Mouse (Mus musculus) heart, embryonic 11.5 days (tissue): ENCODE measurements around the gene Serpina12. TPM values are rescaled to one million over a fixed set of nuclear protein-coding genes. Genes with fewer than 3 reads are reported as not detected.

Experiments used
- ATAC-seq: fragments of 200-750 bp; cut with Nextera tagmentation; replicated peaks from 2 replicates; pipeline ENCODE4 v1.8.0; 2017; ENCODE audit warnings: moderate library complexity; ENCODE audit not compliant: insufficient number of reproducible peaks, low FRiP score, low TSS enrichment
- H3K27ac ChIP-seq: fragments of 300-500 bp; sonication (generic); 2 replicates; pipeline ENCODE4 v1.5.1; 2014; ENCODE audit warnings: mild to moderate bottlenecking, low read depth, low read length
- H3K27me3 ChIP-seq: fragments of 300-500 bp; sonication (generic); 2 replicates; pipeline ENCODE4 v1.6.1; 2014; ENCODE audit warnings: mild to moderate bottlenecking, low read length, mixed read lengths; ENCODE audit not compliant: control insufficient read depth, insufficient read depth
- H3K36me3 ChIP-seq: fragments of 300-500 bp; sonication (generic); 2 replicates; pipeline ENCODE4 v1.6.1; 2014; ENCODE audit warnings: mild to moderate bottlenecking, low read length, moderate library complexity, mixed read lengths; ENCODE audit not compliant: control insufficient read depth, insufficient read depth
- H3K4me1 ChIP-seq: fragments of 300-500 bp; sonication (generic); 2 replicates; pipeline ENCODE4 v1.6.1; 2014; ENCODE audit warnings: low read length; ENCODE audit not compliant: control insufficient read depth, insufficient read depth
- H3K4me2 ChIP-seq: fragments of 300-500 bp; sonication (generic); 2 replicates; pipeline ENCODE4 v1.6.1; 2014; ENCODE audit warnings: mild to moderate bottlenecking, moderate library complexity
- H3K4me3 ChIP-seq: fragments of 300-500 bp; sonication (generic); 2 replicates; pipeline ENCODE4 v1.5.1; 2014; ENCODE audit warnings: low read depth, low read length
- H3K9ac ChIP-seq: fragments of 300-500 bp; sonication (generic); 2 replicates; pipeline ENCODE4 v1.6.1; 2014; ENCODE audit warnings: mild to moderate bottlenecking, low read depth, low read length, moderate library complexity
- H3K9me3 ChIP-seq: fragments of 300-500 bp; sonication (generic); replicated peaks from 2 replicates; pipeline ENCODE4 v1.6.1; 2016; ENCODE audit warnings: low read length; ENCODE audit not compliant: control insufficient read depth
- WGBS: fragments of 180-500 bp; shearing (Covaris S2); extraction: QIAGEN DNeasy Blood & Tissue Kit; methylation state at CpG from one replicate; pipeline ENCODE4 v1.1.7; 2014; ENCODE audit not compliant: insufficient replicate concordance; 5-methylcytosine and 5-hydroxymethylcytosine counted together
- polyA plus RNA-seq: library from polyadenylated mRNA; unstranded; fragments of >200 nt; fragmentation: Nextera tagmentation; extraction: Ambion mirVana; gene quantifications from 2 replicates; pipeline ENCODE4 v1.2.1, GENCODE M21; 2014

Gene Serpina12
- polyA plus RNA-seq, 1 experiment from 2014 or later, result not detected

DNA sequence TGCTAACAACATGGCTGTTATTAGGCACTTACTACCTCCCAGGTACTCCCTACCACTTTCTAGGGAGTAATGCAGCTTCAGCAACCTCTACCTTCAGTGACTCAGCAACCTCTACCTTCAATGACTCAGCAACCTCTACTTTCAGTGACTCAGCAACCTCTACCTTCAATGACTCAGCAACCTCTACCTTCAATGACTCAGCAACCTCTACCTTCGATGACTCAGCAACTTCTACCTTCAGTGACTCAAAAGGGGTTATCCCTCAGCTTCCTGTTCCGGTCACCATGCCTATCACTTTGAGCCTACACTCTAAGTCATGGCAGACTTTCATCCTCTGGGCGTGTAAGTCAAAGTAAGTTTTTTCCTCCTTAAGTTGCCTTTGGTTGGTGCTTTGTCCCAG lies 43.6 kb downstream of the Serpina12 start:
- Histone ChIP-seq H3K27ac (no peak overlapping the region), H3K9me3 (no peaks in the 10 kb centered on the region), H3K4me3 (no peak overlapping the region), H3K4me2 (no peak overlapping the region), H3K9ac (no peak overlapping the region), H3K27me3 (peaks cover 3% of the 10 kb centered on the region; the same call in 1 of the 2 replicates), H3K4me1 (peaks cover 2% of the 10 kb centered on the region; the same call in 1 of the 2 replicates), H3K36me3 (no peaks in the 10 kb centered on the region)
- 89% methylated on average over 3 of the region's 3 CpGs for WGBS
- ATAC-seq, result no peak

DNA sequence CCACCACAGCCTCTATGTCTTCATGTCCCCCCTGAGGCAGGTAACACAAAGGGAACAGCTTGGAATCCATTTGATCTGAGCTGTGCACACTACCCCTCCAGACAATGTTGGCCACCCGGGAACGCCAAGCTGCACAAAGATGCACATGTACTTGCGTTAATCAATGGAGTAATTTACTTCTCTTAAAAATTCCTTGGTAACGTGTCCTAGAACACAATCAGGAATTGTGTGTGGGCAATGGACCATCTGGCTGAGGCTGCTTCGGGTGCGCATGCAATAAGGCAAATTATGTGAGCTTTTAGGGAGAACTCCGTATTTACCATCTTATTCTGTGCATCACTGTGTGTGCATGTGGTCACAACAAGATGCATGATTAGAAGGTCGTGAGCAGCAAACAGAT lies 44.6 kb downstream of the Serpina12 start:
- Histone ChIP-seq H3K9ac (no peak overlapping the region), H3K27ac (no peak overlapping the region), H3K36me3 (no peaks in the 10 kb centered on the region), H3K4me2 (no peak overlapping the region), H3K4me1 (peaks cover 2% of the 10 kb centered on the region; the same call in 1 of the 2 replicates), H3K27me3 (peaks cover 3% of the 10 kb centered on the region), H3K4me3 (no peak overlapping the region), H3K9me3 (no peaks in the 10 kb centered on the region)
- 90% methylated on average over 8 of the region's 8 CpGs for WGBS
- no peak for ATAC-seq

DNA sequence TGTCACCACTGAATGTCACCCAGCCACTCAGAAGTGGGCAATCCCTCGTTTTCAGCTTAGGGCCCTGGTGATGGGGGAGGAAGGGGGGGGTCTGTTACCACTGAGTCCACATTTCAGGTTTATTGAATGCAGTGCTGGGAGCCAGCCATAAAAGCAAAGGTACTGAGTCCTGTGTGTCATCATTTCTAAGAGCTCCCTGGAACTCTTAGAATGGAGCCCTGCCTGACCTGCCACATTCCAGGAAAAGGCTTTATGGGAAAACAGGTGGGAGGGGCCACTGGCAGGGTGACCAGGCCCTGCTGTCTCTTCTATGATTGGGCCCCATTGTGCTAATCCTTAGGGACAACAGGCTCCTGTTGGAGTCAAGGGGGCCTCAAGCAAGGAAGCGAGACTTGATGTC lies 47.7 kb downstream of the Serpina12 start:
- Histone ChIP-seq H3K4me1 (no peaks in the 10 kb centered on the region), H3K4me2 (no peak overlapping the region), H3K9ac (no peak overlapping the region), H3K27me3 (peaks cover 13% of the 10 kb centered on the region), H3K36me3 (no peaks in the 10 kb centered on the region), H3K9me3 (no peaks in the 10 kb centered on the region), H3K27ac (no peak overlapping the region), H3K4me3 (no peak overlapping the region)
- 61% methylated on average over 2 of the region's 2 CpGs for WGBS
- ATAC-seq, result no peak

GRCm38 (mm10) chr12:103995292-103996072 lies 48.8 kb downstream of the Serpina12 start:
- Histone ChIP-seq H3K27ac (no peak overlapping the region), H3K4me3 (no peak overlapping the region), H3K27me3 (peaks cover 13% of the 10 kb centered on the region), H3K4me1 (no peaks in the 10 kb centered on the region), H3K4me2 (no peak overlapping the region), H3K36me3 (no peaks in the 10 kb centered on the region), H3K9me3 (no peaks in the 10 kb centered on the region), H3K9ac (no peak overlapping the region)
- no peak for ATAC-seq
- 39% methylated on average over 5 of the region's 5 CpGs for WGBS

- Histone ChIP-seq H3K27me3 (peaks cover 15% of the 10 kb centered on the region), H3K27ac (no peak overlapping the region), H3K36me3 (no peaks in the 10 kb centered on the region), H3K4me3 (no peak overlapping the region), H3K9ac (no peak overlapping the region), H3K4me1 (no peaks in the 10 kb centered on the region), H3K9me3 (no peaks in the 10 kb centered on the region), H3K4me2 (no peak overlapping the region)
- WGBS, result 57% methylated on average over 7 of the region's 7 CpGs
- ATAC-seq, result 0 out of 2 replicates have a peak, but pooled peaks have one; percentile 20
Observed at GRCm38 (mm10) chr12:103992945-103993344, 51.3 kb downstream of the Serpina12 start.

DNA sequence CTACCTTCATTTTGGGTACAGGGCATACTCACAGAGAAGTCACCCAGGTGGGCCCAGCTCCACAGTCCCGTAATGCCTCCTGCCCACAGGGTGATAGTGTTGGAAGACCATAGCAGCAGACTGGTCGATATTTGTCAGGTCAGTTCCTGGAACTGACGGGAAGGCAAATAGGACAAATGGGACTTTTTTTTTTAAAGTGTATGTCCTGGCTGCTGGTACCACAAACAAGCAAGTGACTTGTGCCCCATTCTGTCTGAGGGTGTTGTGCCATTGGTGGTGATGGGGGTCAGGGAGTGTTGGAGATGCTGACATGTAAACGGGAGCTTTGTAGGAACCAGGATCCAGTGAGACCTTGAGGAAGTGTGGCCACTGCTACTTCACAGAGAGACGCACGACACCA lies 54.4 kb downstream of the Serpina12 start, which contains the start of gene Serpina11:
Gene Serpina11, minus strand, starts transcription at position 101 of the 400 bp plus-strand sequence.
- no peaks in the 10 kb centered on the region for H3K36me3 ChIP-seq
- H3K4me2 ChIP-seq, result no peak within 1 kb of the TSS
- H3K27ac ChIP-seq, result no peak within 1 kb of the TSS
- H3K4me1 ChIP-seq, result no peaks in the 10 kb centered on the region
- H3K9me3 ChIP-seq, result no peaks in the 10 kb centered on the region
- H3K4me3 ChIP-seq, result no peak within 1 kb of the TSS
- no peak for ATAC-seq
- no peak within 1 kb of the TSS for H3K9ac ChIP-seq
- WGBS, result 73% methylated on average over 6 of the region's 6 CpGs
- H3K27me3 ChIP-seq, result peaks cover 13% of the 10 kb centered on the region

- Histone ChIP-seq H3K4me3 (no peak overlapping the region), H3K9me3 (no peaks in the 10 kb centered on the region), H3K36me3 (no peaks in the 10 kb centered on the region), H3K27ac (no peak overlapping the region), H3K4me2 (no peak overlapping the region), H3K9ac (no peak overlapping the region), H3K27me3 (peaks cover 11% of the 10 kb centered on the region), H3K4me1 (no peaks in the 10 kb centered on the region)
- 63% methylated on average over 2 of the region's 2 CpGs for WGBS
- no peak for ATAC-seq
Observed at GRCm38 (mm10) chr12:103989514-103989767, 54.8 kb downstream of the Serpina12 start.

GRCm38 (mm10) chr12:103988754-103989513 lies 55.3 kb downstream of the Serpina12 start:
- ATAC-seq, result no peak
- Histone ChIP-seq H3K4me1 (no peaks in the 10 kb centered on the region), H3K9me3 (no peaks in the 10 kb centered on the region), H3K36me3 (no peaks in the 10 kb centered on the region), H3K27ac (no peak overlapping the region), H3K27me3 (peaks cover 10% of the 10 kb centered on the region; the same call in 1 of the 2 replicates), H3K9ac (no peak overlapping the region), H3K4me3 (no peak overlapping the region), H3K4me2 (no peak overlapping the region)
- 50% methylated on average over 14 of the region's 14 CpGs for WGBS
